Mouse (Mus musculus) G1E (cell line): ENCODE data around the gene Cox17. TPM values are rescaled to one million over a fixed set of nuclear protein-coding genes. Genes with fewer than 3 reads are reported as not detected.

ENCODE experiments used
- ATAC-seq: 2 replicates; pipeline ENCODE4 v1.8.0; 2016; ENCODE audit warnings: mild to moderate bottlenecking; ENCODE audit not compliant: insufficient number of reproducible peaks, poor library complexity, low FRiP score, severe bottlenecking; ENCODE audit errors: extremely low read depth
- DNase-seq: peaks from one replicate; pipeline ENCODE4 v3.0.0; 2012; ENCODE audit warnings: low spot score
- H3K27me3 ChIP-seq: 2 replicates; pipeline ENCODE4 v1.6.1; 2012; ENCODE audit warnings: mild to moderate bottlenecking, low read length, inconsistent platforms; ENCODE audit not compliant: insufficient read depth
- H3K36me3 ChIP-seq: replicated peaks from 2 replicates; pipeline ENCODE3; 2012; ENCODE audit warnings: mild to moderate bottlenecking, inconsistent platforms
- H3K4me1 ChIP-seq: 2 replicates; pipeline ENCODE4 v1.6.1; 2012; ENCODE audit warnings: low read depth, low read length, inconsistent platforms, mixed read lengths; ENCODE audit not compliant: insufficient read depth
- H3K4me3 ChIP-seq: 2 replicates; pipeline ENCODE4 v1.5.1; 2012; ENCODE audit warnings: low read depth, mild to moderate bottlenecking, inconsistent platforms, low read length, moderate library complexity, mixed read lengths
- H3K9me3 ChIP-seq: replicated peaks from 2 replicates; pipeline ENCODE4 v1.6.1; 2012; ENCODE audit warnings: inconsistent platforms
- CTCF ChIP-seq: IDR thresholded peaks from 2 replicates; pipeline ENCODE4 v1.5.1; 2012; ENCODE audit warnings: low read depth, low read length, inconsistent platforms, mixed read lengths
- GATA1 ChIP-seq: IDR thresholded peaks from 2 replicates; pipeline ENCODE4 v1.6.1; 2012; ENCODE audit warnings: borderline replicate concordance, low read length, inconsistent platforms, mixed read lengths
- GATA2 ChIP-seq: IDR thresholded peaks from 2 replicates; pipeline ENCODE4 v1.6.1; 2012; ENCODE audit warnings: low read depth, low read length, inconsistent platforms, borderline replicate concordance
- POLR2AphosphoS5 ChIP-seq: IDR thresholded peaks from 2 replicates; pipeline ENCODE4 v1.6.1; 2012; ENCODE audit warnings: low read depth, low read length, inconsistent platforms; ENCODE audit not compliant: insufficient replicate concordance
- TAL1 ChIP-seq: conservative IDR thresholded peaks from 2 replicates; pipeline ENCODE4 v1.6.1; 2012; ENCODE audit warnings: low read depth, low read length, inconsistent platforms, mixed read lengths
- polyA plus RNA-seq: library from polyadenylated mRNA; stranded (reverse); fragments of >175 nt; gene quantifications from 2 replicates; pipeline ENCODE4 v1.2.3, GENCODE M21; 2012
- total RNA-seq, 2 experiments: library from RNA; stranded (forward) in 1 of 2; stranded (reverse) in 1 of 2; fragments of 200-1000 nt in 1 of 2; fragments of >200 nt in 1 of 2; fragmentation: Nextera tagmentation in 1 of 2; gene quantifications; 2 replicates each; pipeline ENCODE4 v1.2.3; 2014 to 2017

Cox17 gene
- total and polyA plus RNA-seq, 3 experiments, result 210 to 871 (median 234) TPM

GRCm38 (mm10) chr16:38400311-38400960 is 53.6 kb downstream of the Cox17 start:
- Histone ChIP-seq H3K27me3 (no peaks in the 10 kb centered on the region), H3K4me1 (peaks cover 56% of the 10 kb centered on the region), H3K9me3 (no peaks in the 10 kb centered on the region), H3K36me3 (no peaks in the 10 kb centered on the region), H3K4me3 (no peak overlapping the region)
- no peak for TF ChIP-seq GATA1
- TF ChIP-seq GATA2, result no peak
- TF ChIP-seq CTCF, result no peak
- no peak for TF ChIP-seq POLR2AphosphoS5
- no peak for TF ChIP-seq TAL1
- DNase-seq, result no peak
- ATAC-seq, result no peak

- TF ChIP-seq GATA1 (no peak), GATA2 (no peak), CTCF (no peak), TAL1 (no peak), POLR2AphosphoS5 (no peak)
- H3K9me3 ChIP-seq, result no peaks in the 10 kb centered on the region
- ATAC-seq, result no peak
- H3K36me3 ChIP-seq, result no peaks in the 10 kb centered on the region
- no peaks in the 10 kb centered on the region for H3K27me3 ChIP-seq
- H3K4me3 ChIP-seq, result no peak overlapping the region
- peaks cover 57% of the 10 kb centered on the region for H3K4me1 ChIP-seq
- DNase-seq, result no peak
Measured at GRCm38 (mm10) chr16:38401468-38401867, 54.7 kb downstream of the Cox17 start.

Other genes starting within 250 kb of the Cox17 start
- not detected in 2 replicates for gene Nr1i2, start 52.2 kb upstream of the Cox17 start, total RNA-seq (2014; fragmentation: Nextera tagmentation)
- gene Nr1i2, start 52.2 kb upstream of the Cox17 start, total RNA-seq (2017), result not detected in 2 replicates
- not detected in 2 replicates for gene Nr1i2, start 52.2 kb upstream of the Cox17 start, polyA plus RNA-seq
- not detected in 2 replicates for gene Maats1, start 4.8 kb upstream of the Cox17 start, total RNA-seq (2014; fragmentation: Nextera tagmentation)
- 0.11 TPM in 1 of 2 replicates, not detected in the other for gene Maats1, start 4.8 kb upstream of the Cox17 start, total RNA-seq (2017)
- not detected in 2 replicates for gene Maats1, start 4.8 kb upstream of the Cox17 start, polyA plus RNA-seq
- 4.7 TPM in 1 of 2 replicates, not detected in the other for gene Gm21987, start within 50 bp of the Cox17 start, total RNA-seq (2014; fragmentation: Nextera tagmentation)
- not detected in 2 replicates for gene Gm21987, start within 50 bp of the Cox17 start, total RNA-seq (2017)
- gene Gm21987, start within 50 bp of the Cox17 start, polyA plus RNA-seq, result 1,146 and 1,190 TPM in 2 replicates
- gene Popdc2, start 15.2 kb downstream of the Cox17 start, total RNA-seq (2014; fragmentation: Nextera tagmentation), result 22.7 and 25.7 TPM in 2 replicates
- gene Popdc2, start 15.2 kb downstream of the Cox17 start, total RNA-seq (2017), result 2.8 and 4.3 TPM in 2 replicates
- 5.0 and 5.4 TPM in 2 replicates for gene Popdc2, start 15.2 kb downstream of the Cox17 start, polyA plus RNA-seq
- 1.7 TPM in 1 of 2 replicates, not detected in the other for gene Pla1a, start 86.2 kb downstream of the Cox17 start, total RNA-seq (2014; fragmentation: Nextera tagmentation)
- 0.16 TPM in 1 of 2 replicates, not detected in the other for gene Pla1a, start 86.2 kb downstream of the Cox17 start, total RNA-seq (2017)
- not detected in 2 replicates for gene Pla1a, start 86.2 kb downstream of the Cox17 start, polyA plus RNA-seq
- 56.4 and 60.6 TPM in 2 replicates for gene Adprh, start 105.7 kb downstream of the Cox17 start, total RNA-seq (2014; fragmentation: Nextera tagmentation)
- 26.4 and 28.4 TPM in 2 replicates for gene Adprh, start 105.7 kb downstream of the Cox17 start, total RNA-seq (2017)
- 355 and 468 TPM in 2 replicates for gene Adprh, start 105.7 kb downstream of the Cox17 start, polyA plus RNA-seq
- gene Cd80, start 108.6 kb downstream of the Cox17 start, total RNA-seq (2014; fragmentation: Nextera tagmentation), result 62.1 and 77.0 TPM in 2 replicates
- 4.9 and 5.3 TPM in 2 replicates for gene Cd80, start 108.6 kb downstream of the Cox17 start, total RNA-seq (2017)
- 2.2 and 3.0 TPM in 2 replicates for gene Cd80, start 108.6 kb downstream of the Cox17 start, polyA plus RNA-seq
- gene Timmdc1, start 175.7 kb downstream of the Cox17 start, total RNA-seq (2014; fragmentation: Nextera tagmentation), result 36.7 and 38.7 TPM in 2 replicates
- 27.0 and 28.6 TPM in 2 replicates for gene Timmdc1, start 175.7 kb downstream of the Cox17 start, total RNA-seq (2017)
- 25.9 and 28.3 TPM in 2 replicates for gene Timmdc1, start 175.7 kb downstream of the Cox17 start, polyA plus RNA-seq
- gene Poglut1, start 203.3 kb downstream of the Cox17 start, total RNA-seq (2014; fragmentation: Nextera tagmentation), result 74.7 and 79.0 TPM in 2 replicates
- 26.1 and 35.0 TPM in 2 replicates for gene Poglut1, start 203.3 kb downstream of the Cox17 start, total RNA-seq (2017)
- 8.8 and 10.0 TPM in 2 replicates for gene Poglut1, start 203.3 kb downstream of the Cox17 start, polyA plus RNA-seq
- 148 and 206 TPM in 2 replicates for gene Tmem39a, start 211.7 kb downstream of the Cox17 start, total RNA-seq (2014; fragmentation: Nextera tagmentation)
- gene Tmem39a, start 211.7 kb downstream of the Cox17 start, total RNA-seq (2017), result 53.5 and 62.1 TPM in 2 replicates
- 10.7 and 17.3 TPM in 2 replicates for gene Tmem39a, start 211.7 kb downstream of the Cox17 start, polyA plus RNA-seq